Mouse (Mus musculus) splenic B cell, adult 2 months (primary cell): Measurements from ENCODE around the gene Muc5b.
"Not testable (repeated sequence)": the region's sequence is repeated elsewhere in the genome, so short reads cannot be mapped to it uniquely, and the experiment has no call there.

Experiments used
- DNase-seq: peaks from one replicate; pipeline ENCODE4 v3.0.0-alpha.2; 2011; ENCODE audit warnings: low read depth, low spot score
- H3K27me3 ChIP-seq: 2 replicates; pipeline ENCODE4 v1.6.1; 2012; ENCODE audit warnings: mild to moderate bottlenecking, low read length, moderate library complexity, mixed read lengths; ENCODE audit not compliant: control insufficient read depth, poor library complexity, insufficient read depth, severe bottlenecking
- H3K36me3 ChIP-seq: 2 replicates; pipeline ENCODE4 v1.6.1; 2012; ENCODE audit warnings: mild to moderate bottlenecking, low read length, moderate library complexity, mixed read lengths; ENCODE audit not compliant: control insufficient read depth, poor library complexity, insufficient read depth, severe bottlenecking

Gene Muc5b

GRCm38 (mm10) chr7:141838779-141839178, at the start of gene Muc5b:
TSS of gene Muc5b (plus strand) at chr7:141839070.
- no peak for DNase-seq
- no peaks in the 10 kb centered on the region for H3K36me3 ChIP-seq

GRCm38 (mm10) chr7:141794251-141794650, 44.6 kb upstream of the Muc5b start:
- Histone ChIP-seq H3K27me3 (no peaks in the 10 kb centered on the region), H3K36me3 (no peaks in the 10 kb centered on the region)
- no peak for DNase-seq

More at GRCm38 (mm10) chr7:141838779-141839178, at the start of gene Muc5b:
- H3K27me3 ChIP-seq: no peaks in the 10 kb centered on the region

- DNase-seq: no peak
- H3K27me3 ChIP-seq: no peaks in the 10 kb centered on the region
- H3K36me3 ChIP-seq: no peaks in the 10 kb centered on the region
These were observed 35.7 kb upstream of the Muc5b start for GRCm38 (mm10) chr7:141803206-141803605.

- DNase-seq: no peak
- H3K27me3 ChIP-seq: no peaks in the 10 kb centered on the region
- H3K36me3 ChIP-seq: no peaks in the 10 kb centered on the region
These were observed 33.5 kb upstream of the Muc5b start for GRCm38 (mm10) chr7:141805384-141805783.

- H3K36me3 ChIP-seq, DNase-seq, H3K27me3 ChIP-seq: not testable (repeated sequence)
These were observed 31.0 kb upstream of the Muc5b start for GRCm38 (mm10) chr7:141807823-141808222.

GRCm38 (mm10) chr7:141809933-141810332, 28.9 kb upstream of the Muc5b start:
- not testable (repeated sequence) for DNase-seq, H3K36me3 ChIP-seq, H3K27me3 ChIP-seq

- H3K27me3 ChIP-seq: no peaks in the 10 kb centered on the region
- no peaks in the 10 kb centered on the region for H3K36me3 ChIP-seq
- no peak for DNase-seq
These were observed 25.5 kb upstream of the Muc5b start for GRCm38 (mm10) chr7:141813321-141813720.

- no peak for DNase-seq
- H3K36me3 ChIP-seq: no peaks in the 10 kb centered on the region
- H3K27me3 ChIP-seq: no peaks in the 10 kb centered on the region
These were observed 23.5 kb upstream of the Muc5b start for GRCm38 (mm10) chr7:141815361-141815760.

- H3K27me3 ChIP-seq: no peaks in the 10 kb centered on the region
- no peak for DNase-seq
- H3K36me3 ChIP-seq: no peaks in the 10 kb centered on the region
These were observed 21.4 kb upstream of the Muc5b start for GRCm38 (mm10) chr7:141817355-141818075.

GRCm38 (mm10) chr7:141818267-141818666, 20.6 kb upstream of the Muc5b start:
- Histone ChIP-seq H3K36me3 (no peaks in the 10 kb centered on the region), H3K27me3 (no peaks in the 10 kb centered on the region)
- DNase-seq: no peak

GRCm38 (mm10) chr7:141822582-141823261, 16.1 kb upstream of the Muc5b start:
- DNase-seq: no peak
- Histone ChIP-seq H3K36me3 (no peaks in the 10 kb centered on the region), H3K27me3 (no peaks in the 10 kb centered on the region)

- H3K27me3 ChIP-seq: no peaks in the 10 kb centered on the region
- no peaks in the 10 kb centered on the region for H3K36me3 ChIP-seq
- no peak for DNase-seq
These were observed 15.2 kb upstream of the Muc5b start for GRCm38 (mm10) chr7:141823699-141824098.

GRCm38 (mm10) chr7:141824398-141824797, 14.5 kb upstream of the Muc5b start:
- H3K36me3 ChIP-seq: no peaks in the 10 kb centered on the region
- DNase-seq: no peak
- H3K27me3 ChIP-seq: no peaks in the 10 kb centered on the region

- Histone ChIP-seq H3K36me3 (no peaks in the 10 kb centered on the region), H3K27me3 (no peaks in the 10 kb centered on the region)
- DNase-seq: no peak
These were observed 2.9 kb upstream of the Muc5b start for GRCm38 (mm10) chr7:141835941-141836340.

GRCm38 (mm10) chr7:141836423-141836822, 2.4 kb upstream of the Muc5b start:
- no peak for DNase-seq
- Histone ChIP-seq H3K27me3 (no peaks in the 10 kb centered on the region), H3K36me3 (no peaks in the 10 kb centered on the region)
